ENCODE assay signal across 17 mouse cellular contexts in the genomic region with DNA sequence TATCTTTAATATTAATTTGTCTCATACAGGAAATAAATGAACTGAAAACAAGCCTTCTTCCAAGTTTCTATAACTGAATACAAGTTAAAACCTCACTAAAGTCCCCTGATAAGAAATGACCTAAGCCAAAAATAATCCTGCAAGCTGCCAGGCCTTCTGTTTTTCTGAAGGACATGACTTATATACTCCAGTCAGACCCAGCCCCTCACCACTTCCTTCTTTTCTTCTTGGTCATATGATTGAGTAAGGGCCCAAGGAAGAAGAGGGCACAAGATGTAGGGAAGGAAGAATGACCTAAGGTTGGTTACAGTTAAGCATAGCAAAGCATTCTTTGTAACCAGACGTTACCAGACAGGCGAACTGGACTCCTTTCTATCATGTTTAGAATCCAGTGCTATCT. TPM values are rescaled to one million over a fixed set of nuclear protein-coding genes. Genes with fewer than 3 reads are reported as not detected.
DNase-seq lines count a peak whose midpoint lies in the region; ATAC-seq and TF ChIP-seq lines count a peak whose summit lies in the region.
"Had no signal": no experiment of that assay in that cellular context is flagged by ENCODE, and none has a peak within 500 bp of the region (broad histone marks: within the 10 kb centered on the region; RNA-seq: fewer than 3 reads in every experiment).

No protein-coding gene starts in this region.

- no peak overlapping the region for H3K9ac ChIP-seq in heart, embryonic 12.5 days
- no peak overlapping the region for H3K9ac ChIP-seq in liver, adult 2 months (ENCODE audit: low read depth, low read length)
- H3K9ac ChIP-seq: hindbrain, embryonic 12.5 days; intestine, embryonic 15.5 days; lung, embryonic 15.5 days; neural tube, embryonic 13.5 days had no signal

- H3K36me3 ChIP-seq in heart, embryonic 12.5 days: no peaks in the 10 kb centered on the region
- H3K36me3 ChIP-seq in liver, adult 2 months (ENCODE audit: control insufficient read depth, insufficient read depth, low read length): no peaks in the 10 kb centered on the region
- H3K36me3 ChIP-seq: embryonic facial prominence, embryonic 10.5 days; hindbrain, embryonic 12.5 days; intestine, embryonic 15.5 days; lung, embryonic 15.5 days; neural tube, embryonic 13.5 days had no signal

- H3K27me3 ChIP-seq in heart, embryonic 12.5 days (replicated peaks): no peaks in the 10 kb centered on the region
- no peaks in the 10 kb centered on the region for H3K27me3 ChIP-seq in liver, adult 2 months (ENCODE audit: control insufficient read depth, insufficient read depth, low read length)
- H3K27me3 ChIP-seq: hindbrain, embryonic 12.5 days; intestine, embryonic 15.5 days; lung, embryonic 15.5 days; neural tube, embryonic 13.5 days had no signal

- TF ChIP-seq POLR2A in liver, adult 2 months (IDR thresholded peaks at IDR 0.05; ENCODE audit: extremely low read depth, insufficient read depth, low read length): no peak

- WGBS in heart, embryonic 12.5 days: 55% methylated on average over 2 of the region's 2 CpGs
- 60% methylated on average over 2 of the region's 2 CpGs for WGBS in liver, adult 2 months

- H3K4me1 ChIP-seq in heart, embryonic 12.5 days (replicated peaks): 0 out of 2 replicates have a peak, but pooled peaks cover 5% of the 10 kb centered on the region
- peaks cover 2% of the 10 kb centered on the region; the same call in 1 of the 2 replicates for H3K4me1 ChIP-seq in liver, adult 2 months (ENCODE audit: control insufficient read depth, insufficient read depth, low read length)
- H3K4me1 ChIP-seq: embryonic facial prominence, embryonic 10.5 days; hindbrain, embryonic 12.5 days; intestine, embryonic 15.5 days; lung, embryonic 15.5 days; neural tube, embryonic 13.5 days had no signal

- H3K4me2 ChIP-seq in heart, embryonic 12.5 days: no peak overlapping the region
- H3K4me2 ChIP-seq: hindbrain, embryonic 12.5 days; intestine, embryonic 15.5 days; lung, embryonic 15.5 days; neural tube, embryonic 13.5 days had no signal

- no peak for TF ChIP-seq CTCF in liver, adult 2 months (IDR thresholded peaks at IDR 0.05; ENCODE audit: low read depth, low read length)

- peak; percentile 25 to 37 for DNase-seq in heart, adult 9 months (ENCODE audit: low spot score in 2 of 2)
- peak; percentile 38 for DNase-seq in liver, adult 2 months (ENCODE audit: extremely low read depth, low read depth, low spot score)
- DNase-seq in liver: no peak
- peak; percentile 19 to 38 for DNase-seq in monocyte, adult 2 months (ENCODE audit: low read depth in 1 of 2, low spot score in 2 of 2)
- DNase-seq in left cerebral cortex, adult 11 months (ENCODE audit: low spot score): no peak
- no peak for DNase-seq in cerebellum, postnatal 36 days
- DNase-seq: cerebellum, adult 9-11 months; gastrocnemius, postnatal 36 days; midbrain, embryonic 14.5 days; retina, postnatal 1 day had no signal

- H3K4me3 ChIP-seq in heart, embryonic 12.5 days: no peak overlapping the region
- no peak overlapping the region for H3K4me3 ChIP-seq in liver, adult 2 months (ENCODE audit: insufficient read depth, low read depth, low read length)
- H3K4me3 ChIP-seq: embryonic facial prominence, embryonic 10.5 days; hindbrain, embryonic 12.5 days; intestine, embryonic 15.5 days; lung, embryonic 15.5 days; neural tube, embryonic 13.5 days had no signal

- no peak overlapping the region for H3K27ac ChIP-seq in heart, embryonic 12.5 days (ENCODE audit: poor library complexity, severe bottlenecking)
- H3K27ac ChIP-seq in liver, adult 2 months (replicated peaks; ENCODE audit: insufficient read depth, low read depth, low read length): no peak overlapping the region
- H3K27ac ChIP-seq: embryonic facial prominence, embryonic 10.5 days; hindbrain, embryonic 12.5 days; intestine, embryonic 15.5 days; lung, embryonic 15.5 days; neural tube, embryonic 13.5 days had no signal

- ATAC-seq in heart, embryonic 12.5 days (ENCODE audit: insufficient number of reproducible peaks, low FRiP score): no peak
- peak; percentile 87 for ATAC-seq in granulocyte monocyte progenitor cell, adult 5-6 weeks (replicated peaks; ENCODE audit: poor library complexity, severe bottlenecking)
- ATAC-seq: intestine, embryonic 15.5 days had no signal

- no peaks in the 10 kb centered on the region for H3K9me3 ChIP-seq in heart, embryonic 12.5 days (replicated peaks)
- H3K9me3 ChIP-seq: embryonic facial prominence, embryonic 10.5 days; hindbrain, embryonic 12.5 days; intestine, embryonic 15.5 days; lung, embryonic 15.5 days; neural tube, embryonic 13.5 days had no signal

- 0 out of 2 replicates have a peak, but pooled peaks cover 3% of the 10 kb centered on the region for H3K79me2 ChIP-seq in liver, adult 2 months (ENCODE audit: control insufficient read depth, insufficient read depth, low read length)

RNA-seq across cellular contexts. Expression of gene Arhgap24, which starts 21.1 kb away (rescaled TPM):
- 10.0 TPM in 2 replicates for polyA plus RNA-seq in heart, embryonic 12.5 days (2016; fragmentation: Nextera tagmentation; extraction: Ambion mirVana)
- 6.3 and 6.9 TPM in 2 replicates for total RNA-seq in liver, adult 2 months (2014; rRNA removed)
- 4.6 and 4.7 TPM in 2 replicates for polyA plus RNA-seq in liver, adult 2 months (2012; rRNA removed)
- total RNA-seq in granulocyte monocyte progenitor cell, adult 5-6 weeks (2014; fragmentation: Nextera tagmentation): 3.2 and 3.8 TPM in 2 replicates
- total RNA-seq in granulocyte monocyte progenitor cell, adult 5-6 weeks (2017): 1.8 and 1.9 TPM in 2 replicates

Comparison
In these comparisons a context has a peak if more than half of its experiments do, and no peak if none do; other contexts are left out.
1. DNase-seq: peak in heart, adult 9 months (2 of 2), liver, adult 2 months (single experiment) and monocyte, adult 2 months (2 of 2); none in liver (single experiment), left cerebral cortex, adult 11 months (single experiment) and cerebellum, postnatal 36 days (0 of 2).